Mouse (Mus musculus): Measurements from ENCODE around the gene Cpn2.

- TF ChIP-seq CTCF (IDR thresholded peaks at IDR 0.05; ENCODE audit: control insufficient read depth, insufficient read depth, insufficient read length) (peak; percentile 32), MAX (IDR thresholded peaks at IDR 0.05) (no peak), USF1 (IDR thresholded peaks at IDR 0.05; ENCODE audit: low read depth) (no peak), MYOG (IDR thresholded peaks at IDR 0.05; ENCODE audit: control insufficient read depth, extremely low read depth, insufficient read length) (no peak), MYOD1 (IDR thresholded peaks at IDR 0.05; ENCODE audit: control insufficient read depth, insufficient read length, low read depth) (no peak)
Observed at GRCm38 (mm10) chr16:30283743-30284337, 16.5 kb upstream of the Cpn2 start.
